Mouse (Mus musculus) CH12.LX (cell line): ENCODE measurements around the gene Pik3r1.

ENCODE experiments used
- CTCF ChIP-seq, 2 experiments: IDR thresholded peaks in 1 of 2; conservative IDR thresholded peaks in 1 of 2; 2 replicates each; pipeline ENCODE4 v1.5.1; 2011 to 2012; ENCODE audit warnings: low read depth in 2 of 2, low read length in 2 of 2, improper control_type of control experiment in 1 of 2, inconsistent platforms in 1 of 2, mild to moderate bottlenecking in 1 of 2, moderate library complexity in 1 of 2
- SIN3A ChIP-seq: IDR thresholded peaks from 2 replicates; pipeline ENCODE4 v1.6.1; 2012; ENCODE audit warnings: low read length, improper control_type of control experiment, inconsistent platforms
- TBP ChIP-seq: conservative IDR thresholded peaks from 2 replicates; pipeline ENCODE4 v1.6.1; 2011; ENCODE audit warnings: low read depth, low read length, improper control_type of control experiment

DNA sequence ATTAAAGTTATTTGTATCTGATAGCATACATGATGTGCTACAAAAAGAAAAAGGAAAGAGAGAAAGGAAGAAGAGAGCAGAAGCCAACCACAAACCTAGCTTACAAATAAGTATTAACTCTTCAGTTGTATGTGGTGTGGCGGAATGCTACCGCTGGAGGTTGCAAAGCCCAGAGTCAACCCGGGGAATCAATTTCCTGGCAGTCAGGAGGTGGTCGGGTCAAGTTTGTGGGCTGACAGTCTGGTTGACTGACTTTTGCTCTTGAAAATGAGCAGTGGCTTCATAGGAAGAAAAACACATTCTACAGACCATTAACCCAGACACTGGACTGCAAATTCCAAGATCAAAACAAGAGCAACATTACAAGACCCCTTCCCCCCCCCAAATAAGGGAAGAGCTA lies 85.6 kb downstream of the Pik3r1 start:
- TF ChIP-seq TBP (no peak), CTCF (conservative IDR thresholded peaks at IDR 0.05 in 1 of 2, IDR thresholded peaks at IDR 0.05 in 1 of 2; ENCODE audit: low read depth in 2 of 2, low read length in 2 of 2) (no peak), SIN3A (no peak)
